Mouse (Mus musculus) lung, adult 2 months (tissue): Measurements from ENCODE around the gene Bcas3.

Source experiments
- CTCF ChIP-seq: fragments of 200-500 bp; IDR thresholded peaks from 2 replicates; pipeline ENCODE4 v1.5.1; 2011; ENCODE audit warnings: mild to moderate bottlenecking, low read length, control low read depth; ENCODE audit not compliant: insufficient read depth
- POLR2A ChIP-seq: fragments of 200-500 bp; IDR thresholded peaks from 2 replicates; pipeline ENCODE4 v1.6.1; 2011; ENCODE audit warnings: low read depth, mild to moderate bottlenecking, control low read depth, low read length, borderline replicate concordance; ENCODE audit errors: extremely low read depth

GRCm38 (mm10) chr11:85492231-85492630 lies 139.3 kb downstream of the Bcas3 start:
- peak; percentile 14; the same call in 1 of the 2 replicates for TF ChIP-seq POLR2A
- no peak for TF ChIP-seq CTCF
